Mouse (Mus musculus) myocyte (in vitro differentiated cells): ENCODE results near the gene Mblac1.

ENCODE experiments used
- CEBPB ChIP-seq: IDR thresholded peaks from 2 replicates; pipeline ENCODE4 v1.6.1; 2011; ENCODE audit warnings: mild to moderate bottlenecking, moderate library complexity; ENCODE audit not compliant: poor library complexity, insufficient read depth, severe bottlenecking
- E2F4 ChIP-seq: IDR thresholded peaks from one replicate; pipeline ENCODE4 v1.6.1; 2011; ENCODE audit warnings: mild to moderate bottlenecking, control low read depth, moderate library complexity; ENCODE audit not compliant: insufficient read depth
- MAX ChIP-seq: IDR thresholded peaks from one replicate; pipeline ENCODE4 v1.6.1; 2011; ENCODE audit warnings: low read depth, mild to moderate bottlenecking, control low read depth
- MYOD1 ChIP-seq, 3 experiments: IDR thresholded peaks; one replicate each; pipeline ENCODE4 v1.6.1; 2011; ENCODE audit warnings: control low read depth in 2 of 3, low read depth in 2 of 3, mild to moderate bottlenecking in 2 of 3, moderate library complexity in 1 of 3; ENCODE audit not compliant: insufficient read length in 2 of 3, control insufficient read depth in 1 of 3
- MYOG ChIP-seq, 3 experiments: IDR thresholded peaks; one replicate each; pipeline ENCODE4 v1.6.1; 2011; ENCODE audit warnings: control low read depth in 2 of 3, low read depth in 2 of 3, mild to moderate bottlenecking in 2 of 3; ENCODE audit not compliant: insufficient read length in 2 of 3, control insufficient read depth in 1 of 3, insufficient read depth in 1 of 3
- POLR2A ChIP-seq: IDR thresholded peaks from one replicate; pipeline ENCODE4 v1.6.1; 2011; ENCODE audit warnings: low read depth, mild to moderate bottlenecking, control low read depth, moderate library complexity; ENCODE audit not compliant: insufficient read length
- POLR2AphosphoS2 ChIP-seq: IDR thresholded peaks from one replicate; pipeline ENCODE4 v1.6.1; 2011; ENCODE audit warnings: low read depth, control low read depth; ENCODE audit not compliant: insufficient read length
- TCF12 ChIP-seq: IDR thresholded peaks from one replicate; pipeline ENCODE4 v1.6.1; 2011; ENCODE audit warnings: mild to moderate bottlenecking, control low read depth; ENCODE audit not compliant: poor library complexity, insufficient read depth, severe bottlenecking
- USF1 ChIP-seq: IDR thresholded peaks from one replicate; pipeline ENCODE4 v1.6.1; 2011; ENCODE audit warnings: low read depth, mild to moderate bottlenecking, control low read depth, moderate library complexity

DNA sequence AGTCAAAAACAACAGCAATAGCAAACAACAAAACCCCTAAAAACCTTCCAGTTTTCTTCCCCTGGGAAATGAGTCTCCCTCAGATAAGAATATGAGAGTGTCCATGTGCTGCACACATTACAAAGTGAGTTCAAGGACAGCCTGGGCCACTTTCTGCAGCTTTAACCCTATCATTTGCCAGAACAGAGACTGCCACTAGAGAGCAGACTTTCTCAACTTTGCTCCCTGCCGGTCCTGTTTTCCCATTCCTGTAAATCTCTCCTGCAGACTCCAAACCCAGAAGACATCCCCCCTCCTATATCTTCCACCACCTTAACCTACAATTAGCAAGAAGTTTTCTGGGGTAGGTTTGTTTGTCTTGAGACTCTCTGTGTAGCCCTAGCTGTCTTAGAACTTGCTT is 5.5 kb downstream of the Mblac1 start:
- TF ChIP-seq POLR2A (no peak), MYOG (IDR thresholded peaks at IDR 0.05; ENCODE audit: control insufficient read depth in 1 of 3, insufficient read depth in 1 of 3, insufficient read length in 2 of 3, low read depth in 2 of 3) (no peak), TCF12 (no peak), E2F4 (no peak), MYOD1 (IDR thresholded peaks at IDR 0.05; ENCODE audit: control insufficient read depth in 1 of 3, insufficient read length in 2 of 3, low read depth in 2 of 3) (no peak), MAX (no peak), POLR2AphosphoS2 (no peak), CEBPB (no peak), USF1 (no peak)
